Mouse (Mus musculus): ENCODE results near the gene Mcemp1. TPM values are rescaled to one million over a fixed set of nuclear protein-coding genes. Genes with fewer than 3 reads are reported as not detected.
A peak's percentile ranks its signal among the peaks of the same experiment; 100 is the strongest.

The Mcemp1 gene
- polyA plus RNA-seq, 1 experiment from 2014 or later = 0.51 TPM

DNA sequence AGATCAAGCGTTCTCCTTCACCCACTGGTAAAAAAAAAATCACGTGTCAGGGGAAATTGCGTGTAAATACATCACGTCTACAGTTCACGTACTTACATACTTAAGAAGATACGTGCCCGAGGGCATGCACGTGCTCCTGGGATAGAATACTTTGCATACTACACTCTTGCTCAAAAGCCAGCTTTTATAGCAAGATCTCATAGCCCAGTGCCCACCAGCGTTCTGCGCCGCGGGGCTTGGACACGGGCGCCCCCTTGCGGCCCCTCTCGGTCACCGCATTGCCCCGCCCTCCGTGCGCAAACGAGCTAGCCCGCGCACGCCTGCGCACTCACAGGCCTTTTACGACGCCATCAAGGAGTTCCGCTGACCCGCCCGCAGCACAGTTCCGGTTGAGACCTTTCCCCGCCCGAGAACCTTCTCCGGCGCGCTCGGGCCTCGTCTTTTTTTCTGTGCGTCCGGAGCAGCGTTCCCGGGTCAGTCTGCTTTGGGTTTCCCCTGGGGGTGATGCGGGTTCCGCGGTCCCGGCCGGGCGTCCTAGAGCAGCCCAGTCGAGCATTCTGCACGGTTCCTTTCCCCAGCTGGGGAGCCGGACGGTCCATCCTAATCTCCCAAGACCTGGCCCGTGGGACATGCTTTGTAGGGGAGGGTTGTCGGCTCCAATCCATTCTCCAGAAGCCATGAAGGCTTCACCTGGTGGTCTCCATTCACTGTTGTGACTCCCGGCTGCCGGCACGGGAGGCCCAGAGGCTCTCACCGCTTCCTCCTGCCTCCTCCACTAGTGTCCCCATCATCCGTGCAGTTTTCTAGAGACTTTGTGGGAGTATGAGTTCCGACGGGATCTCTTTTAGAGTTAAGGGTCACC is 10.8 kb downstream of the Mcemp1 start, which contains the start of gene Trappc5:
Gene Trappc5 (plus strand): TSS at position 169 of the 862 bp plus-strand sequence.
- no peaks in the 10 kb centered on the region for H3K27me3 ChIP-seq
- no peaks in the 10 kb centered on the region for H3K9me3 ChIP-seq
- peaks cover 27% of the 10 kb centered on the region for H3K36me3 ChIP-seq
- peak within 1 kb of the TSS; percentile 72 for H3K4me2 ChIP-seq
- H3K4me3 ChIP-seq = peak within 1 kb of the TSS; percentile 88
- WGBS = 1% methylated on average over 61 of the region's 61 CpGs
- peak within 1 kb of the TSS; percentile 93 for H3K27ac ChIP-seq
- H3K9ac ChIP-seq = peak within 1 kb of the TSS; percentile 95
- ATAC-seq (ENCODE audit: insufficient number of reproducible peaks, low FRiP score, low TSS enrichment, low read depth) = peak; percentile 85
- H3K4me1 ChIP-seq = peaks cover 18% of the 10 kb centered on the region

DNA sequence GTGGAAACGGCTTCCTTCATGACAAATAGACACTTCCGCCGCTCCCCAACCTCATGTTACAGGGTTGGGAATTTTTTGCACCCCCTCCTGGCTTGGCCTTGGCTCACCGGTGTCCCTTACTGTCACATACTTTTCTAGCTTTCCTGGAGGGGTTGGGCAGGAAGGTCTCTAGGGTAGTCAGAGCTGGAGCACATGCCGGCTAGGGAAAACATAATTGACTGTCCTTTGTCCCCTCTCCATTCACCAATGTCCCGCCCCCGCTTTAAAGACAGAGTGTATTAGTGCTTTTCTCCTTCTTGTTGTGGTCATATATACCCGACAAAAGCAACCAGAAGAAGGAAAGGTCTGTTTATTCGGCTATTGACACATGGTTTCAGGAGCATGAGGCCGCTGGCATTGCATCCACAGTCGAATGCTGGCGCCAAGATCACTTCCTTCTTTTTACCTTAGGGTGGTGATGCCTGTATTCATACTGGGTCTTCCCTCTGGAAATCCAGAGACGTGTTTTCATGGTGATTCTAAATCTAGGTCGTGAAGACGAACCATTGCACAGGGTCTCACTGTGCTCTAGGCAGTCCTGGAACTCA is 11.5 kb downstream of the Mcemp1 start:
- Histone ChIP-seq H3K4me1 (peaks cover 18% of the 10 kb centered on the region), H3K4me2 (peak overlapping the region; percentile 72), H3K9me3 (no peaks in the 10 kb centered on the region), H3K27ac (peak overlapping the region; percentile 93), H3K9ac (peak overlapping the region; percentile 95), H3K27me3 (no peaks in the 10 kb centered on the region), H3K4me3 (peak overlapping the region; percentile 88), H3K36me3 (peaks cover 29% of the 10 kb centered on the region)
- ATAC-seq (ENCODE audit: insufficient number of reproducible peaks, low FRiP score, low TSS enrichment, low read depth) = no peak
- 3% methylated on average over 15 of the region's 15 CpGs for WGBS

DNA sequence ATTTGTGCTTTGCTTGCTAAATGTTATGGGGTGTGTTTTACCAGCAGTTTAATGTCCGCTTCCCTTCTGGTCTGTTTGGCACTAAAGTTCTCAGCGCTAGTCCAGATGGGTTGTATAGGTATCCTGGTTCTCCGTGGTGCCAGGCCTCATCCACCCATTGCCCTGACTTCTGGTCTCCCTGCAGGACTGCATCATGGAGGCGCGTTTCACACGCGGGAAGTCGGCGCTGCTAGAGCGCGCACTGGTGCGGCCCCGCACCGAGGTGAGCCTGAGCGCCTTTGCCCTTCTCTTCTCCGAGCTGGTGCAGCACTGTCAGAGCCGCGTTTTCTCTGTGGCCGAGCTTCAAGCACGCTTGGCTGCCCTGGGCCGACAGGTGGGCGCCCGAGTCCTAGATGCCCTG is 13.3 kb downstream of the Mcemp1 start:
- Histone ChIP-seq H3K9ac (no peak overlapping the region), H3K36me3 (peaks cover 29% of the 10 kb centered on the region), H3K4me2 (no peak overlapping the region), H3K27ac (no peak overlapping the region), H3K4me1 (peaks cover 13% of the 10 kb centered on the region), H3K27me3 (no peaks in the 10 kb centered on the region), H3K9me3 (no peaks in the 10 kb centered on the region), H3K4me3 (no peak overlapping the region)
- 97% methylated on average over 23 of the region's 23 CpGs for WGBS
- ATAC-seq (ENCODE audit: insufficient number of reproducible peaks, low FRiP score, low TSS enrichment, low read depth) = no peak

DNA sequence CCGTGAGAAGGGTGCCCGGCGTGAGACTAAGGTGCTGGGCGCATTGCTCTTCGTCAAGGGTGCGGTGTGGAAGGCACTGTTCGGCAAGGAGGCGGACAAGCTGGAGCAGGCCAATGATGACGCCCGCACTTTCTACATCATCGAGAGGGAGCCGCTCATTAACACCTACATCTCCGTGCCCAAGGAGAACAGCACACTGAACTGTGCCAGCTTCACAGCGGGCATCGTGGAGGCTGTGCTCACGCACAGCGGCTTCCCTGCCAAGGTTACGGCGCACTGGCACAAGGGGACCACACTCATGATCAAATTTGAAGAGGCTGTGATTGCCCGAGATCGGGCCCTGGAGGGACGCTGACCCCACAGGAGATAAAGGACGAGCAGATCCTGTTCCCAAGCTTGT is 13.7 kb downstream of the Mcemp1 start:
- H3K36me3 ChIP-seq = peaks cover 29% of the 10 kb centered on the region
- no peaks in the 10 kb centered on the region for H3K9me3 ChIP-seq
- H3K4me2 ChIP-seq = no peak overlapping the region
- H3K4me1 ChIP-seq = peaks cover 13% of the 10 kb centered on the region
- no peak overlapping the region for H3K4me3 ChIP-seq
- no peak for ATAC-seq (ENCODE audit: insufficient number of reproducible peaks, low FRiP score, low TSS enrichment, low read depth)
- WGBS = 95% methylated on average over 23 of the region's 23 CpGs
- H3K27ac ChIP-seq = no peak overlapping the region
- no peak overlapping the region for H3K9ac ChIP-seq
- no peaks in the 10 kb centered on the region for H3K27me3 ChIP-seq

DNA sequence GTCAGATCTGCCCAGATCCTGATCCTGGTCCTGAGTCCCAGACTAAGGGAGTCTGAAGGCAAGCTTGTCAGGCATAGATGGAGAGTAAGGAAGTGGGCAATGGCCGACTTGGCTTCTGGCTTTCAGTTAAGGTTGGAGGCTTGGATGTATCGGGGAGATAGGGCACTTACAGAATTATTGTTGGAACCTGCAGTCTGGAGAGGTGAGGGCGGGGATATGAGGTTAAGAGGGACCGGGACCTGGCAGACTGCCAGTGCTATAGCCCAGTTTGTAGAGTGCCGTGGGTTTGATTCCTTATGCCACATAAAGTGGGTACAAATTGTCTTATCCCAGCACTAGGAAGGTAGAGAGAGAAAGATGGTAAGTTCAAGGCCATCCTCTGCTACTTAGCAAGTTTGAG is 14.1 kb downstream of the Mcemp1 start:
- Histone ChIP-seq H3K9me3 (no peaks in the 10 kb centered on the region), H3K36me3 (peaks cover 29% of the 10 kb centered on the region), H3K27me3 (no peaks in the 10 kb centered on the region), H3K4me1 (peaks cover 13% of the 10 kb centered on the region), H3K4me2 (no peak overlapping the region), H3K9ac (no peak overlapping the region), H3K4me3 (no peak overlapping the region), H3K27ac (no peak overlapping the region)
- ATAC-seq (ENCODE audit: insufficient number of reproducible peaks, low FRiP score, low TSS enrichment, low read depth) = no peak
- 83% methylated on average over 5 of the region's 5 CpGs for WGBS

DNA sequence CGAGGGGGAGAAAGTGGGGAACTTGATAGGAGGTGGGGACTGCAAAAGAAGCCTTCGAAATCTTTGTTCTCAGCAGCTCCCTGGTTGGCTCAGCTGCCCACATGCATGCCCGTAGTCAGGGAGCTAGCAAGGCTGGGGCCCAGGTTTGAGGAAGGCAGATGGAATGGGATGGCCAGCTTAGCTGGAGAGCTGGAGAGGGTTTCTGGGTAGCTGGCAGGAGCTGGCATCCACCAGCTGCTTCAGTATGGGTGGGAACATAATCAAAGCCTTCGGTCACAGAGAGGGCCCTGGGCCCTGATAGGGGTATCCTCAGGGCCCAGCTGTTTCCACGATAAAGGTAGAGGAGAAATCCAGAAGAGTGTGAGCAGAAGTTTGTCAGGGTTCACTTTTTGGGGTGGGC is 16.9 kb downstream of the Mcemp1 start:
- no peak for ATAC-seq (ENCODE audit: insufficient number of reproducible peaks, low FRiP score, low TSS enrichment, low read depth)
- H3K27ac ChIP-seq = no peak overlapping the region
- no peaks in the 10 kb centered on the region for H3K9me3 ChIP-seq
- peaks cover 8% of the 10 kb centered on the region for H3K4me1 ChIP-seq
- H3K36me3 ChIP-seq = peaks cover 29% of the 10 kb centered on the region
- H3K27me3 ChIP-seq = no peaks in the 10 kb centered on the region
- WGBS = 88% methylated on average over 5 of the region's 5 CpGs
- H3K9ac ChIP-seq = no peak overlapping the region
- H3K4me3 ChIP-seq = no peak overlapping the region
- H3K4me2 ChIP-seq = no peak overlapping the region

DNA sequence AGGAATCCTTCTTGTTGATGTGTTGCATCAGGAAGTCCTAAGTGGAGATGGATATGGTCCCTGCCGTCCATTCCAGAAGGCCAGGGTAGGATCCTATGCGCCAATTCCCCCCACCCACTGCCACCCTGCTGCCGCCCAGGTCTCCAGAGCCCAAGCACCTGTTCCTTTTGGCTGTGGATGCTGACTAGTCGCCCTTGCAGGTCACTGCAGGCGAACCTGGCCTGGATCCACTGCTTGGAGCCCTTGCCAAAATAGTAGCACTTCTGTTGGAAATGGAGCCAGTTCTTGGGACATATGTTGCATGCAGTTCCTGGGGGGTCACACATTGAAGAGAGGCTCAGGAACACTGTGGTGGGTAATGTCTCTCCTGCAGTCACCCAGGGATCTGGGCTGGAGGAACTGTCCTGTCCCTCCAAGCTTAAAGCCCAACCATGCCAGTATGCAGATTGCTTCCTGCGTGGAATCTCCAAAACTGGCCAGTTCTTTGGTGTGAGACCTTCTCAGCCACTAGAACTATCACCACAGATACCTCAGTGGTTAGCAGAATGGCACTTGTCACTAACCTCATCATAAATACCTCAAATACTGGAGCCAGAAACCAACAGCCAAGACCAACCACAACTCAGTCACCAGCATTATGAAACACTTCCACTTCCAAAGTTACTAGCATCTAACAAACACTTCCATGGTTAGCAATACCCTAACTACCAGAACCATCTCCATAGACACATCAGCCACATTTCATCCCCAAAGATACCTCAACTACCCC is 18.0 kb downstream of the Mcemp1 start:
- Histone ChIP-seq H3K4me1 (no peaks in the 10 kb centered on the region; the same call in 1 of the 2 replicates), H3K27me3 (no peaks in the 10 kb centered on the region), H3K4me2 (no peak overlapping the region), H3K36me3 (peaks cover 29% of the 10 kb centered on the region), H3K4me3 (no peak overlapping the region), H3K9ac (no peak overlapping the region), H3K27ac (no peak overlapping the region), H3K9me3 (no peaks in the 10 kb centered on the region)
- WGBS = 73% methylated on average over 6 of the region's 6 CpGs
- ATAC-seq (ENCODE audit: insufficient number of reproducible peaks, low FRiP score, low TSS enrichment, low read depth) = no peak

DNA sequence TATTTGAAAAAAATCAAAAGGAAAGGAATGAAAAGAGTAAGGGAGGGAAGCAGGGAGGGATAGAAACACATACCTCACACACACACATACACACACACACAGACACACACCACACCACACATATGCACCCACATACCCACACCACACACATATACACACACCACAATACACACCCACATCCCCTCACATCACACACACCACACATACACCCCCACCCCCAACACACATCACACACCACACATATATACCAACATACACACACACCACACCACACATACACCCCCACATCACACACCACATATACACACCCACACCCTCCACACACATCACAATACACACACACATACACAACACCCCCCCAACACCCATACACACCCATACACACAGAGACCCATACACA is 19.0 kb downstream of the Mcemp1 start:
- Histone ChIP-seq H3K27ac (no peak overlapping the region), H3K27me3 (no peaks in the 10 kb centered on the region), H3K4me1 (no peaks in the 10 kb centered on the region), H3K36me3 (peaks cover 19% of the 10 kb centered on the region), H3K4me2 (no peak overlapping the region), H3K9ac (no peak overlapping the region), H3K9me3 (no peaks in the 10 kb centered on the region), H3K4me3 (no peak overlapping the region)
- ATAC-seq (ENCODE audit: insufficient number of reproducible peaks, low FRiP score, low TSS enrichment, low read depth) = no peak

DNA sequence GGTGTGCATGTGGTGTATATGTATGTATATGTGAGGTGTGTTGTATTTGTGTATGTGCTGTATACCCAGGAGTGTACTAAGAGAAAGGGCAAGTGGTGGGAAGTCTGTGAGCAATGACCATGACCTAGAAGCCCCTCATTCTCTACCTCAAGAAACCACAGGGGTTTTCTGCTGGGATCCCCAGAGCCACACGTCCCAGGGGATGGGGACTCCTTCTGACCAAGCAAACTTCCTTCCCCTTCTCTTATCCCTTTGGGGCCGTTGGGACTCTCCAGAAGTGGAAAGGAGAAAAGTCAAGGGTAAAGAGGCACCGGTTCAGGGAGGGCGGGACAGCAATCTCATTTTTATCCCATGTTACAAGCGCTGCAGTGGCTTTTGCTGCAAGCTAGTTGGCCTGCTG is 19.9 kb downstream of the Mcemp1 start:
- no peak for ATAC-seq (ENCODE audit: insufficient number of reproducible peaks, low FRiP score, low TSS enrichment, low read depth)
- peaks cover 10% of the 10 kb centered on the region; the same call in 1 of the 2 replicates for H3K36me3 ChIP-seq
- H3K4me3 ChIP-seq = no peak overlapping the region
- H3K27ac ChIP-seq = no peak overlapping the region
- H3K4me2 ChIP-seq = no peak overlapping the region
- no peaks in the 10 kb centered on the region for H3K4me1 ChIP-seq
- no peaks in the 10 kb centered on the region for H3K27me3 ChIP-seq
- 63% methylated on average over 5 of the region's 5 CpGs for WGBS
- H3K9me3 ChIP-seq = no peaks in the 10 kb centered on the region
- no peak overlapping the region for H3K9ac ChIP-seq

DNA sequence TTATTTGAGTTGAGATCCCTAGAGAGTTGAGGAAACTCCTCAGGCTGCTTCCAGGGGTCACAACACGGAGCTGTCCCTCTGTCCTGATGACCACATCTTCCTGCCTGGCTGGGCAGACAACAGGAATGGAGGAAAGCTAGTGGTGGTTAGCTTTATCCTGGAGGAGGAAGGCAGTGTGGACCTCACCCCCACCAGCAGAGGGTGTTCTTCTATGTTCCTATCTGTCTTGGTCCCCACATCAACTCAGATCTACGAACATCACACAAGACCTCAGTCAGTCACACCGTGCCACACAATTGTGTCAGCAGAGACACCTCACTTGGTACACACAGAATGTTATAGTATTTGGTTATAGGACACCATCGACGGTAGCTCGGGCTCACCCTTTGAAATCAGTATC is 22.0 kb downstream of the Mcemp1 start:
- 78% methylated on average over 6 of the region's 6 CpGs for WGBS
- Histone ChIP-seq H3K27ac (no peak overlapping the region), H3K9ac (no peak overlapping the region)

DNA sequence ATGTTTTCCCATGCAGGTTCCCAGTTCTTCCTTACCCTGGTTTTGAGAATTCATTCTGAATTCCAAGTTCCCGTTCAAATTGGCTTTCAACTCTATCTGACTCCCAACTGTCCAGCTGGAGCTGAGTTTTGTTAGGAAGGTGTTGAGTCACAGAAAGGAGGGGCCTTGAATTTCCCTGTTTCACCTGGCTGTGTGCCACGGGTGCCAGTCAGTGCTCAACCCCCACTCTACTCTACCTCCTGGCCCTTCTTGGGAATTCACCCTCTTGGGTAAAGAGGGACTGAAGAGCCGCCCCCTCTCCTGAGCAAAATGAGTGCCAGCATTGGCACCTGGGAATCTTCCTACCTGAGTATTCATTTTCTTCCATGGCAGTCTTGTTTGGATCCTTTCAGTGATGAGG is 25.2 kb downstream of the Mcemp1 start:
- H3K27ac ChIP-seq = no peak overlapping the region
- WGBS = 64% methylated on average over 3 of the region's 3 CpGs
- no peaks in the 10 kb centered on the region for H3K27me3 ChIP-seq
- H3K4me1 ChIP-seq = no peaks in the 10 kb centered on the region
- H3K9ac ChIP-seq = no peak overlapping the region
- no peak overlapping the region for H3K4me3 ChIP-seq
- no peak for ATAC-seq (ENCODE audit: insufficient number of reproducible peaks, low FRiP score, low TSS enrichment, low read depth)
- no peak overlapping the region for H3K4me2 ChIP-seq
- H3K9me3 ChIP-seq = no peaks in the 10 kb centered on the region
- H3K36me3 ChIP-seq = no peaks in the 10 kb centered on the region

More for the DNA sequence above, 22.0 kb downstream of the Mcemp1 start:
- no peak for ATAC-seq (ENCODE audit: insufficient number of reproducible peaks, low FRiP score, low TSS enrichment, low read depth)
- H3K4me2 ChIP-seq = no peak overlapping the region
- H3K4me3 ChIP-seq = no peak overlapping the region
- H3K9me3 ChIP-seq = no peaks in the 10 kb centered on the region
- H3K36me3 ChIP-seq = no peaks in the 10 kb centered on the region
- no peaks in the 10 kb centered on the region for H3K4me1 ChIP-seq
- H3K27me3 ChIP-seq = no peaks in the 10 kb centered on the region

DNA sequence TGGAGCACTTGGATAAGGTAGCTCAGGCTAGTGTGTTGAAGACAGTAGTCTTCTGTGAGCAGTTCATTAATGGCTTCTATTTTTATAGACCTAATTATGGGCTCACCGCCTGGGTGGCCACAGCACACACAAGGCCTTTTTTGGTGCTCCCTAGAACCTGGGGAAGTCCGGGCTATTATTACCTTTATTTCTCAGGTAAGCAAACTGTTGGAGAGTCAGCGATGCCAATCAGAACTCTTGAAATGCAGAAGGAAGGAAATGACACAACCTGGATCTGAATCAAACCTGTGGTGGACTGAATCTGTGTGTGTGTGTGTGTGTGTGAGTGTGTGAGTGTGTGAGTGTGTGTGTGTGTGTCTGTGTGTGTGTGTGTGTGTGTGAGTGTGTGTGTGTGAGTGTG is 28.6 kb downstream of the Mcemp1 start, which contains the start of gene Fcer2a:
Gene Fcer2a (minus strand): TSS at position 55 of the 400 bp plus-strand sequence.
- ATAC-seq (ENCODE audit: insufficient number of reproducible peaks, low FRiP score, low TSS enrichment, low read depth) = no peak
- Histone ChIP-seq H3K27ac (no peak within 1 kb of the TSS), H3K9me3 (no peaks in the 10 kb centered on the region), H3K4me3 (no peak within 1 kb of the TSS), H3K4me1 (no peaks in the 10 kb centered on the region), H3K36me3 (no peaks in the 10 kb centered on the region), H3K4me2 (no peak within 1 kb of the TSS), H3K27me3 (no peaks in the 10 kb centered on the region), H3K9ac (no peak within 1 kb of the TSS)
- WGBS = 63% methylated on average over 3 of the region's 3 CpGs
